Comparison of ENCODE assay signal across 1 mouse cellular context in genomic region chr3:103857977-103858563, GRCm38 (mm10).
A peak's percentile ranks its signal among the peaks of the same experiment; 100 is the strongest.
TF ChIP-seq lines count a peak whose summit lies in the region.

No protein-coding gene starts in this region.

TF ChIP-seq in MEL, 35 proteins besides CTCF, POLR2A, EP300 and RAD21:
- TF ChIP-seq MAZ (IDR thresholded peaks at IDR 0.05; ENCODE audit: low read depth, low read length): no peak
- TF ChIP-seq SMC3 (IDR thresholded peaks at IDR 0.05; ENCODE audit: low read depth, low read length): no peak
- no peak for TF ChIP-seq ZMIZ1 (IDR thresholded peaks at IDR 0.05; ENCODE audit: low read depth, low read length)
- no peak for TF ChIP-seq ZNF384 (IDR thresholded peaks at IDR 0.05; ENCODE audit: low read depth, low read length)
- TF ChIP-seq GATA1 (IDR thresholded peaks at IDR 0.05; ENCODE audit: low read depth, low read length): no peak
- TF ChIP-seq USF1 (IDR thresholded peaks at IDR 0.05; ENCODE audit: low read depth, low read length): no peak
- no peak for TF ChIP-seq MYB (IDR thresholded peaks at IDR 0.05; ENCODE audit: low read depth, low read length)
- no peak for TF ChIP-seq ZKSCAN1 (IDR thresholded peaks at IDR 0.05; ENCODE audit: low read depth, low read length)
- TF ChIP-seq UBTF (IDR thresholded peaks at IDR 0.05; ENCODE audit: borderline replicate concordance, insufficient read depth, low read depth, low read length): no peak
- TF ChIP-seq CHD2 (IDR thresholded peaks at IDR 0.05; ENCODE audit: low read length): no peak
- TF ChIP-seq ETS1 (IDR thresholded peaks at IDR 0.05; ENCODE audit: low read depth, low read length): peak; percentile 35; the same call in 1 of the 2 replicates
- TF ChIP-seq JUND (IDR thresholded peaks at IDR 0.05; ENCODE audit: low read depth, low read length): no peak
- TF ChIP-seq KAT2A (conservative IDR thresholded peaks at IDR 0.05; ENCODE audit: low read depth, low read length): no peak
- no peak for TF ChIP-seq GABPA (IDR thresholded peaks at IDR 0.05; ENCODE audit: low read depth, low read length)
- peak; percentile 84; the same call in 1 of the 2 replicates for TF ChIP-seq MEF2A (IDR thresholded peaks at IDR 0.05; ENCODE audit: extremely low read depth, insufficient replicate concordance, low read depth, low read length, poor library complexity, severe bottlenecking)
- no peak for TF ChIP-seq SIN3A (IDR thresholded peaks at IDR 0.05; ENCODE audit: low read length)
